Mouse (Mus musculus) midbrain, embryonic 16.5 days (tissue): Measurements from ENCODE around the gene D430041D05Rik. TPM values are rescaled to one million over a fixed set of nuclear protein-coding genes. Genes with fewer than 3 reads are reported as not detected.

ENCODE experiments used
- ATAC-seq: fragments of 200-750 bp; cut with Nextera tagmentation; 2 replicates; pipeline ENCODE4 v1.8.0; 2017; ENCODE audit warnings: moderate TSS enrichment
- H3K27ac ChIP-seq: fragments of 300-500 bp; sonication (generic); 2 replicates; pipeline ENCODE4 v1.5.1; 2014; ENCODE audit warnings: mild to moderate bottlenecking, low read length, mixed read lengths
- H3K27me3 ChIP-seq: fragments of 300-500 bp; sonication (generic); 2 replicates; pipeline ENCODE4 v1.6.1; 2014; ENCODE audit warnings: low read depth, low read length, mixed read lengths; ENCODE audit not compliant: control insufficient read depth, insufficient read depth
- H3K36me3 ChIP-seq: fragments of 300-500 bp; sonication (generic); 2 replicates; pipeline ENCODE4 v1.6.1; 2014; ENCODE audit warnings: mild to moderate bottlenecking, low read length, moderate library complexity, mixed read lengths; ENCODE audit not compliant: control insufficient read depth, insufficient read depth
- H3K4me1 ChIP-seq: fragments of 300-500 bp; sonication (generic); 2 replicates; pipeline ENCODE4 v1.6.1; 2014; ENCODE audit warnings: mild to moderate bottlenecking, low read length, mixed read lengths; ENCODE audit not compliant: control insufficient read depth, insufficient read depth
- H3K4me2 ChIP-seq: fragments of 300-500 bp; sonication (generic); 2 replicates; pipeline ENCODE4 v1.6.1; 2014; ENCODE audit warnings: mild to moderate bottlenecking, low read length, mixed read lengths
- H3K4me3 ChIP-seq: fragments of 300-500 bp; sonication (generic); 2 replicates; pipeline ENCODE4 v1.5.1; 2014; ENCODE audit warnings: low read depth, mild to moderate bottlenecking, low read length, moderate library complexity, mixed read lengths
- H3K9ac ChIP-seq: fragments of 300-500 bp; sonication (generic); 2 replicates; pipeline ENCODE4 v1.6.1; 2014; ENCODE audit warnings: low read depth, low read length, mixed read lengths
- H3K9me3 ChIP-seq: fragments of 300-500 bp; sonication (generic); replicated peaks from 2 replicates; pipeline ENCODE4 v1.6.1; 2014; ENCODE audit warnings: mild to moderate bottlenecking, low read length, mixed read lengths; ENCODE audit not compliant: control insufficient read depth, poor library complexity, severe bottlenecking
- WGBS: fragments of 180-500 bp; shearing (Covaris S2); extraction: QIAGEN DNeasy Blood & Tissue Kit; methylation state at CpG from one replicate; pipeline ENCODE4 v1.1.7; 2014; 5-methylcytosine and 5-hydroxymethylcytosine counted together
- polyA plus RNA-seq: library from polyadenylated mRNA; unstranded; fragments of >200 nt; fragmentation: Nextera tagmentation; extraction: Ambion mirVana; gene quantifications from 2 replicates; pipeline ENCODE4 v1.2.1, GENCODE M21; 2015

Gene D430041D05Rik
- polyA plus RNA-seq, 1 experiment from 2014 or later = 9.3 TPM

- no peaks in the 10 kb centered on the region for H3K9me3 ChIP-seq
- WGBS = 60% methylated on average over 13 of the region's 13 CpGs
- ATAC-seq = peak; percentile 50; the same call in 1 of the 2 replicates
- no peak overlapping the region for H3K4me3 ChIP-seq
- no peaks in the 10 kb centered on the region for H3K36me3 ChIP-seq
- no peak overlapping the region for H3K4me2 ChIP-seq
- H3K4me1 ChIP-seq = peaks cover 8% of the 10 kb centered on the region; the same call in 1 of the 2 replicates
- no peak overlapping the region for H3K9ac ChIP-seq
- 0 out of 2 replicates have a peak overlapping the region, but pooled peaks have one; percentile 13 for H3K27ac ChIP-seq
- H3K27me3 ChIP-seq = no peaks in the 10 kb centered on the region
Measured at GRCm38 (mm10) chr2:104176979-104177704, 233.7 kb downstream of the D430041D05Rik start.

- Histone ChIP-seq H3K27ac (0 out of 2 replicates have a peak overlapping the region, but pooled peaks have one; percentile 13), H3K36me3 (no peaks in the 10 kb centered on the region), H3K27me3 (no peaks in the 10 kb centered on the region), H3K4me3 (no peak overlapping the region), H3K4me2 (no peak overlapping the region), H3K9ac (no peak overlapping the region), H3K9me3 (no peaks in the 10 kb centered on the region), H3K4me1 (peaks cover 8% of the 10 kb centered on the region; the same call in 1 of the 2 replicates)
- WGBS = 64% methylated on average over 17 of the region's 17 CpGs
- ATAC-seq = no peak; the same call in 1 of the 2 replicates
Measured at GRCm38 (mm10) chr2:104176166-104176978, 234.4 kb downstream of the D430041D05Rik start.

DNA sequence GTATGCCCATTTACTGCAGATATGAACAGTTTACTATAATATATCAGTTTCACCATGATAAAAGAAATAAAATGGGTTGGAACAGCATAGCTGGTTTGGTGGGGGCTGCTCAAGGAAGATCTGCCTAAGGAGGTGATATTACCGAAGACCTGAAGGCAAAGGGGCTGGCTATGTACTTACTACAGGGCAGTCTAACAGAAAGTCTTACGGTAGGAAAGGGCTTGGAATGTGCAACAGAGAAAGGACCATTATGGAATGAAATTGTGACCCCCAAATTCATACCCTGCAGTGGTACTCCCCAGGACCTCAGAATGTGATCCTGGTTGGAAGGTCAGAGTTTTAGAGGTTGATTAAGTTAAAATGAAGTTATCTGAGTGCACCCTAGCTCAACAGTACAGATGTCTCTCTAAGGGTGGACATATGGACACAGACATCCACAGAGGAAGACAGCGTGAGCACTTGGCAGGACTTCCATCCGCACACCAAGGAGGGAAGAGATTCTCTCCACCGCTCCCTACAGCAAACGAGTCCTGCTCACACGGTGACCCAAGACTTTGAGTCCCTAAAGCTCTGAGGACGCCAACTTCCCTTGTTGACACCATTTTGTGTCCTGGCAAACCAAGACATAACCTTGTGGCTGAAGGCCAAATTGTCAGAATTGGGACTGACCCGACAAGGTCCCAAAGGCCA is 235.2 kb downstream of the D430041D05Rik start:
- 86% methylated on average over 9 of the region's 9 CpGs for WGBS
- Histone ChIP-seq H3K36me3 (no peaks in the 10 kb centered on the region), H3K9me3 (no peaks in the 10 kb centered on the region), H3K9ac (no peak overlapping the region), H3K4me1 (peaks cover 8% of the 10 kb centered on the region; the same call in 1 of the 2 replicates), H3K27ac (no peak overlapping the region), H3K4me2 (no peak overlapping the region), H3K27me3 (no peaks in the 10 kb centered on the region), H3K4me3 (no peak overlapping the region)
- ATAC-seq = no peak

DNA sequence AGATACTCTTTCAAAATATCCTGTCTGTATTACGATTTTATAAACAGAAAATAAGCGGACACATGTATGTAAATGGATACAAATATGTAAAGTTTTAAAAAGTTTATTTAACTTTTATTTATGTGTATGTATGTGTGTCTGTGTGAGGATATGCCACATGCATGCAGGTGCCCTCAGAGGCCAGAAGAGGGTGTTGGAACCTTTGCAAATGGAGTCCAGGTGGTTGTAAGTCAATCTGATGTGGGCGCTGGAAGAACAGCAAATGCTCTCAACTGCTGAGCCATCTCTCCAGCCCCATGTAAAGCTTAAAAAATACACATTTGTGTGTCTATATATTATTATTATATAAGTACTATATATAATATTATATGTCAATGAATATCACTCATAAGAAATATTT is 237.4 kb downstream of the D430041D05Rik start:
- Histone ChIP-seq H3K27me3 (no peaks in the 10 kb centered on the region), H3K9ac (no peak overlapping the region), H3K36me3 (no peaks in the 10 kb centered on the region), H3K4me1 (peaks cover 11% of the 10 kb centered on the region), H3K27ac (no peak overlapping the region), H3K4me2 (no peak overlapping the region), H3K9me3 (no peaks in the 10 kb centered on the region), H3K4me3 (no peak overlapping the region)
- 94% methylated on average over 3 of the region's 3 CpGs for WGBS
- ATAC-seq = no peak

- Histone ChIP-seq H3K4me3 (no peak overlapping the region), H3K4me1 (peaks cover 17% of the 10 kb centered on the region), H3K36me3 (0 out of 2 replicates have a peak, but pooled peaks cover under 1% of the 10 kb centered on the region), H3K9me3 (no peaks in the 10 kb centered on the region), H3K27me3 (no peaks in the 10 kb centered on the region), H3K4me2 (no peak overlapping the region), H3K27ac (no peak overlapping the region), H3K9ac (no peak overlapping the region)
- no peak for ATAC-seq
- 76% methylated on average over 11 of the region's 11 CpGs for WGBS
Measured at GRCm38 (mm10) chr2:104172695-104173348, 238.0 kb downstream of the D430041D05Rik start.

DNA sequence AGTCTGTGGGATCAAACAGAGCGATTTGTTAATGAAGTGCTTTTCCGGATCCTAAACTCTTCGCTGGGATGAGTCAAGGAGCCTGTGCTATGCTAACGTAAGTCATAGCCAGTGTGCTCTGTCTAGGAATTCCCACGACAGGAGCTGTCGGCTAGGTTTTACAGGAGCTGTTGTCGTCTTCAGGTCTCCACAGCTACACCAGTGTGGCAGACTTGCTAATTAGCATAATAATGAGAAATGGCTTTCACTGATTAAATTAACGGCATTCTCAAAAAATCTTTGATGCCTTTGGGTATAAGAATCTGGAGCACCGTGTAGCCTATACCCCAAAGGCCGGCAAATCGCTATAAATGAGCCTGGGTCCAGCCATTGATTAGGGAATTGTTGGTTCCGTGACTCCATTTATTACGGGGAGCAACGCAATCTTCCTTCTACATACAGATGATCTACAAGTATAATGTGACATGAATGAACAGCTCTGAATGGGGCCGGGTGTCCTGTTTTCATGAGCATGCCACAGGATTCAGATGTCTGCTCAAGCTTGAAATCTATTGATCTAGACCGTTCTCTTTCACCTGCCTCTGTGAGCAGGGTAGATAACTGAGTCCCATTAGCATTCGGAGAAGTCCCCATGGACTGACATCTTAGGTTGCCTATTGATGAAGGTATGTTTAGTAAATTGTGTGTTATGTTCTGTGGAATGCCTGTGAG is 242.5 kb downstream of the D430041D05Rik start:
- Histone ChIP-seq H3K27ac (no peak overlapping the region), H3K9me3 (no peaks in the 10 kb centered on the region), H3K4me3 (no peak overlapping the region), H3K4me1 (peaks cover 11% of the 10 kb centered on the region; the same call in 1 of the 2 replicates), H3K9ac (no peak overlapping the region), H3K4me2 (0 out of 2 replicates have a peak overlapping the region, but pooled peaks have one; percentile 0), H3K36me3 (peaks cover 8% of the 10 kb centered on the region), H3K27me3 (no peaks in the 10 kb centered on the region)
- peak; percentile 82 for ATAC-seq
- 29% methylated on average over 17 of the region's 17 CpGs for WGBS

DNA sequence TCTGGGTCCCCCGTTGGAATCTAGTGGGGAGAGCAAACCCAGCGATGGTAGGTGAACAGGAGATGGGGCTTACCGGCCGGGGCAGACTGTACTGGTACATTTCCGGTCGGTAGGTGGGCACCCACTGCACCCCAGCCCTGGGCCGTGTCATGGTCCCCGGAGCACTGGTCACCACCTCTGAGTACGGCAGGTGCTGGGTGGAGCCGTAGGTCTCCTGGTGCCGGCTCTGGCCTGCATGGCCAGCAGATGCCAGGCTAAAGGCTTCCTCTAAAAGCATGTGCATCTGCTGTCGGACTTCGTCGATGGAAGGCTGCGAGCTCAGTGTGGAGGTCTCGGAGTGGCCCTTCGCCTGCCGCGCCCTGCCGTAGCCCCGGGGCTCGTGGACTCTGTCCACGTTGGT is 243.0 kb downstream of the D430041D05Rik start:
- H3K4me1 ChIP-seq = peaks cover 11% of the 10 kb centered on the region; the same call in 1 of the 2 replicates
- no peaks in the 10 kb centered on the region for H3K27me3 ChIP-seq
- peaks cover 11% of the 10 kb centered on the region for H3K36me3 ChIP-seq
- no peak overlapping the region for H3K9ac ChIP-seq
- H3K4me3 ChIP-seq = no peak overlapping the region
- no peak overlapping the region for H3K4me2 ChIP-seq
- H3K27ac ChIP-seq = no peak overlapping the region
- H3K9me3 ChIP-seq = no peaks in the 10 kb centered on the region
- ATAC-seq = peak; percentile 50
- 90% methylated on average over 23 of the region's 23 CpGs for WGBS

GRCm38 (mm10) chr2:104165631-104166030 is 245.2 kb downstream of the D430041D05Rik start:
- H3K27me3 ChIP-seq = no peaks in the 10 kb centered on the region
- 91% methylated on average over 2 of the region's 2 CpGs for WGBS

More at GRCm38 (mm10) chr2:104165631-104166030, 245.2 kb downstream of the D430041D05Rik start:
- no peak overlapping the region for H3K9ac ChIP-seq
- H3K9me3 ChIP-seq = no peaks in the 10 kb centered on the region
- no peak overlapping the region for H3K4me2 ChIP-seq
- no peak overlapping the region for H3K4me3 ChIP-seq
- H3K36me3 ChIP-seq = peaks cover 14% of the 10 kb centered on the region
- ATAC-seq = no peak
- H3K27ac ChIP-seq = no peak overlapping the region
- H3K4me1 ChIP-seq = peaks cover 11% of the 10 kb centered on the region; the same call in 1 of the 2 replicates
